Mouse (Mus musculus): Measurements from ENCODE around the gene Vps37b.
A peak's percentile ranks its signal among the peaks of the same experiment; 100 is the strongest.

The Vps37b gene

DNA sequence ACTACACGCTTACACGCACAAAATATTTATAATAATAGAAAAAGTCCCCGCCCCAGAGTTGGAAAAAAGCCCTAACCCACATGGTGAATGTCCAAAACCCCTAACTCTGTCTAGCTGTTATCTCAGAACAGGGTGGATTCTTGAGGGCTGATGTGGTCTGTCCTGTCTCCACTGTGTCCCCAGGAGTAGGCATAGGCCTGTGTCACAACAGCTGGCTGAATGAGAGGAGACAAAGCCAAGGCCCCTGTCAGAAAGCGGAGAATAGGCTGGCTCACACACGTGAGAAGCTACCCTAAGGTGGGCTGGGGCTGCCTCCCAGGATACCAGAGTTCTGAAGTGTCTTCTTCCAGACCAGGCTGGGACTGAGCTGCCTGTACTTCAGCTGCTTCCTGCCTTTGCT lies 53.9 kb downstream of the Vps37b start:
- no peak for DNase-seq

DNA sequence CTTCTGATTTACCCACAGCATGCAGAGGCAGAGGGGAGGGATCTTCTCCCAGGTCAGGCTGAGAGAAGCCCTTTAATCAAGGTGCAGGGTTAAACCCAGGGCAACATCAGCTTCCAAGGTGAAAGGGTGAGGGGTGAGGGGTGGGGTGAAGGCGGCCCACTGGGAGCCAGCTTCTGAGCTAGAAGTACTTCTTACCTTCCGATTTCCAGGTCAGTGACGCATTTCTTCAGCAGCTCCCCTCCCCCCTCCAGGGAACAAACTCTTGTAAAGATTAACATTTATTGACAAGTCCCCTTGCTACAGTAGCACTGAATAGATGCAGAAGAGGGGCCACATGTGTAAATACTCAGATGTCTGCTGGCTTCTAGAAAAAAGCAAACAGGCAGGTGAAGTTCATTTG lies 54.8 kb downstream of the Vps37b start:
- peak in 1 of 2 experiments; percentile 1 for DNase-seq

DNA sequence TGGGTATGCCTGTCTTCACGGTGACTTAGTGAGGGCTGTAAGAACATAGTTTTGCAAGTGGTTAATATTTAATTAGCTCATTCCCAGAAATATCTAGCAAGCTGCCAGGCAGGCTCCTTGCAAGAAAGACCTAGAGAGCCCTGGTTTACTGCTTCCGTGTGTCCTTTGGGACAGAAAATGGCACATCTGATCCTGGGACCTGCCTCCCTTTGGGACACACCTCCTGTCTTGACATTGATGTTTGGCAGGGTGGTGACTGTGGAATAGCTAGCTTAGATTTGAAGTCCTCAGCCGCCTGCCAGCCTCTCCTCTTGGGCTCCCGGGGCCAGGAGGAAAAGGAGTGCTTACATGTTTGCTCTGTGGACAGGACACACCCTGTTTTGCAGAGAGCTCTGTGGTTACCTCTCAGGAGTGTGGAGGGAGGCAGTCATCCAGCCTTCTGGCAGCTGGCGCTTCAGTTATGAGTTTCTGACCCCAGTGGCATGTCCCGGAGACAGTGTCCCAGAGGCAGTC lies 56.3 kb downstream of the Vps37b start:
- peak in 1 of 2 experiments; percentile 16 for DNase-seq

DNA sequence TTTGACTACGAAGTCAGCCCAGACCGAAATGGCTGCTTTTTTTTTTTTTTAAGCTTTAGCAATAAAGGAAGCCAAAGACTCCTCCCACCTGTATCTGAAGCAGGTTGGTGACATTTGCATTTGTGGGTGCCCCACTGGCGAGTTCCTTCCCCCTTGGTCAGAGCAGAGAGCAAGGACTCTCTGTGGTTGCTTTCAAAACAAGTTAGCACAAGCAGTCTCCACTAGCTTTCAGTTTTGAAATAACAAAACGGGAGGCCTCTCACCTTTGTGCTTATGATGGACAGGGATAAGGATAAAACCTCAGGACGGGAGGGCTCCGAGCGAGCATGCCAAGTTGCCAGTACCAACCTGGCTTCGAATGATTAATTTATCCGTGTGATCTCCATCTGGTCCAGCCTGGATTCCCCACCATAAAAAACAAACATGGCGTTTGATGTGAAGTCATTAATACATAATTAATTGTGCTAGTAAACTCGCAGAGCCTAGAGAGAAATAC lies 57.4 kb downstream of the Vps37b start:
- peak; percentile 52 to 74 for DNase-seq

DNA sequence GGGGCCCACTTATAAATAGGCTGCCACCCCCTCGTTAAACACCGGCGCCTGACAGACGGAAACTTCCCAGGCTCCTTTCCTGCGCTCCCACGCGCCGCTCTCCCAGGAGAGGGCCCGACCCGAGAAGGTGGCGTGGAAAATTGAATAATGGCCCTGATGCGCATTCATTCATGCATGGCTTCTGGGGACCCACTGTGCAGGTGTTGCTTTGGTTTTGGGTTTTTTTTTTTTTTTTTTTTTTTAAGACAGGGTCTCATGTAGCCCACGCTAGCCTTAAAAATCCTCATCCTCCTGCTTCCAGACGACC lies 57.9 kb downstream of the Vps37b start:
- peak in 1 of 2 experiments; percentile 51 for DNase-seq

DNA sequence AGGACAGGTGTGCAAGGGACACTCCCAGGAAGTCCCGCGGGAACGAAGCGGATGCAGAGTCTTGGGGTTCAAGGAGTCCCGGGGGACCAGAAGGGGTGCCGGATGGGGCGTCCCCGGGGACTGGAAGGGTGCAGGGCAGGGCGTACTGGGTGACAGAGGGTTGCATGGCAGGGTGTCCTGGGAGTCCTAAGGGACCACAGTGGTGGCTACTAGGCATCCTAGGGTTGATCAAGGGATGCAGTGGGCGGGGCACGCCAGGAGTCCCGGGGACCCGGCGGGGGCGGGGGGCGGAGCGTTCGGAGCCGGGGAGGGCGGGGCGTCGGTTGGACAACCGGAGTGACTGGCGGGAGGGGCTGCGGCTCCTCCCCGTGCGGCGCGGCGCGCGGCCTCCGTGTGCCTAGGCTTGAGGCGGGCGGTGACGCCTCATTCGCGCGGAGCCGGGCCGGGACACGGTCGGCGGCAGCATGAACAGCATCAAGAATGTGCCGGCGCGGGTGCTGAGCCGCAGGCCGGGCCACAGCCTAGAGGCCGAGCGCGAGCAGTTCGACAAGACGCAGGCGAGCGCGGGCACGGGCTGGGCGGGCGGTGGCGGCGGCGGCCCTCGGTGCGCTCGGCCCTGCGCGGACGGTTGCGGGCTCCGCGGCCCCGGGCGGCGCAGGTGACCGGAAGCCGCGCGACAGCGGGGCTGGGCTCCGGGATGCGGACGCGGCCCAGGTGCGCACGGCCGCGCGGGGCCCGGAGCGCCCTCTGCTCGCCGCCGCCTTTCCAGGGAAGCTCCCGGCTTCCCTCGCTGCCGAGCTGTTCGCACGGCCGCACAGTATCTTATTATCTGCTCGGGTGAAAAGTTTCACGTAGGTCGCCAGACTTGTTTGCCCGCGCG lies 58.5 kb downstream of the Vps37b start, which contains the start of gene Hip1r:
Hip1r (plus strand) TSS at position 330 of the 880 bp plus-strand sequence.
- DNase-seq = peak; percentile 91 to 93

DNA sequence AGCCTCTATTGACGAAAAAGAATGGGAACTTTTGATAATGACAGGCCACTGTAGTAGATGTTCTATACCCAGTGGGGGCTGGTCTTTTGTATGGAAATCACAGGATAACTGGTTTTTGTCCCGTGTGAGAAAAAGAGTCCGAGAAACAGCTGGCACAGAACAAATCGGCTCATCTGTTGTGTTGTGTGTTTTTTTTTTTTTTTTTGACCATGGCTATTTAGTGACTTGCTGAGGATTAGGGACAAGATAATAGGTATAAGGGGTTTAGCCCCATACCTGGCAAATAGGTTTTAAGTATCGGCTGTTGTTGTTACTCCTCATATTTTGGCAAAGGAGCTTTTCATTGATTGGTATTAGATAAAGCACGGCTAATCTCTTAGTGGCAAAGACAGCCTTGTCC lies 59.6 kb downstream of the Vps37b start:
- DNase-seq = no peak

DNA sequence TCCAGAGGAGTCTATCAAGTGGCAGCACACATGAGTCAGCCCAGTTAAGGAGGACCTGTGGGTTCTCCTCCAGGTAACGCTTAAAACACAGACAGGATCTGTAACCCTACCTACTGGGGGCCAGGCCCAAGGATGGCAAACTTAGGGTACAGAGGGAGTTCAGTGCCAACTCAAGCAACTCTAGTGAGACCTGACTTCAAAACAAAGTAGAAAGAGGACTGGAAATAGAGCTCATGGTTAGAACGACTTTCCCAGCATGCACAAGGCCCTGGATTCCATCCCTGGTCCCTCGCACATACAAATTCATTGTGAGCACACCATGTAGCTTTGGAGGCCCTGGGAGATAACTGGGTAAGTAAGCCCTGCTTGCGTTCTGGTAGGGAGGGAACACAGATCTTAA lies 61.5 kb downstream of the Vps37b start:
- DNase-seq = no peak

DNA sequence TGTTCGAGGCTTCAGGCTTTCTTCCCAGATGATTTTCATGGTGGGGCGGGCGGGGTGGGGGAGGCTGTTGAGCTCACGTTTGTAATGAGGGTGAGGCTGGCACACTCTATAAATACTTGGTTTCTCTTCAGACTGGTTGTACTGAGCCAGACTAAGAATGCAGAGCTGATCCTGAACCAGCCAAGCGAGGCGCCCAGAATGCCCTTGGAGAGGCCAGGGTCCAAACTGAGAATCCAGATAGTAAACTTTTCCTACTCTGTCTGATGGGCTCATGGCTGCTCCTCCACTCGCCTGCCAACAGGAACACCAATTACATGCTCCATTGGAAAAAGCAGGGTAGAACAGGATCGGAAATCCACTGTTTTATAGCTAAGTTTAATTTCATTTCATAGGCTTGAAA lies 62.9 kb downstream of the Vps37b start:
- no peak for DNase-seq

DNA sequence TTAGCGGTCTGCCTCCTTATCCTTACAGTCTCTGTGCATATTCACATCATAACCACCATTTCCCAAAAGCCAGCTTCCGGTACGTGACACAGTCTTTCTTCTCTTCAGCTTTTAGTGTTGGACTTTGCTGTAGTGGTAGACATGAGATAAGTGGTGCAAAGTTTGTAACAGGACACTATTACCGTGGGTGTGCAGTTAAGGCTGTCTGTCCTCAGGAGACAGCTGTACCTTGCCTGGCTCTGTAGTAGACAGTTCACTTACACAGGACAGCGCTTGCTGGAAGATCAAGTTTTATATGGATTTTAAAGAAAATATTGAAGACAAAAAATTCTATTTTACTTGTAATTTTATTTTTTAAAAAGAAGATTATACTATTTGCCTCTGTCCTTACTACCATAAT lies 63.6 kb downstream of the Vps37b start:
- no peak for DNase-seq

DNA sequence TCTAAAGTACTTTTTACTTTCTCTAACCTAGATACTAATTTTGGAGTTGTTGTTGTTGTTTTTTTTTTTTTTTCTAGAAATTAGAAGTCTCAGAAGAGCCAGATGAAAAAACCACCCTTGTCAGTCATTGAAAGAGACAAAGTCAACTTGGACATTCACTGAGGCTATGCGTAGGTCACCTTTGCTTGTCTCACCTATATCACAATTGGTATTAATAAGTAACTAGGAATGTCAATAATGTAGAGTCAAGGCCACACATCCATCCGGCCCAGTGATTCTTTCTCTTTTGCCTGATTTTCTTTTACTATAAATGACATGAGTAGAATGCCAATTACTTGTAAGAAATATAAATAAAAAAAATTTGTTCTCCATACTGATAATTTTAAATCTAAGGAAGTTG lies 65.3 kb downstream of the Vps37b start:
- no peak for DNase-seq

DNA sequence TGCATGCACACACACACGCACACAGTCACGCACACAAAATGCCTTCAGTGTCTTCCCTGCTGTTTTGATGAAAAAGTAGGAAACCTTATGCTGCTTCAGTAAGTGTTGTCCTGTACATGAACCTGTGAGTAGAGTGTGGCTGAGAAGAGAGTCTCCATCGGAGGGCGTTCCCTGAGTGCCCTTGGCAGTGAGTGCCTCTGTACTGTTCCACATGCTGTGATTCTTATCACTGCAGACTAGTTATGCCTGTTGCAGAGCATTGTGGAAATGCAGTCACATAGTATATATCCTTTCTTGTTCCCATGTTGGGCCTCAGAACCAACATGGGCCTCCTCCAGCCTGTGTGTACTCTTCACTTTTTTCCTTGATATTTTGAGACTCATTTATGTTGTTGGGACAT lies 67.9 kb downstream of the Vps37b start:
- DNase-seq = no peak

DNA sequence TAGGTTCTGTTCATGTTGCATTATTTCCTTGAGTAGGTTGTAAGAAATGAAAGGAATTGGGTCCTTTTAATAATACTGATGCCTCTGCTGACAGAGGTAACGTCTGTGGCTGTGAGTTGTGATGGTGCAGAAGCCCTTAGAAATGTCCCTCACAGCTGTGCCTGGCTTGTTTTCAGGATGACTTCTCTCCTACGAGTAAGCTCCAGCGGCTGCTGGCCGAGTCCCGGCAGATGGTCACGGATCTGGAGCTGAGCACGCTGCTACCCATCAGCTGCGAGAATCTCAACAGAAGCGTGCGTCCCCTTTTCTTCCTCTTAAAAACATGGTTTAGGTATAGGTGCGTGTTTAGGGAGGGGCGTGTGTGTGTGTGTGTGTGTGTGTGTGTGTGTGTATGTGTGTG lies 71.0 kb downstream of the Vps37b start:
- DNase-seq = no peak

DNA sequence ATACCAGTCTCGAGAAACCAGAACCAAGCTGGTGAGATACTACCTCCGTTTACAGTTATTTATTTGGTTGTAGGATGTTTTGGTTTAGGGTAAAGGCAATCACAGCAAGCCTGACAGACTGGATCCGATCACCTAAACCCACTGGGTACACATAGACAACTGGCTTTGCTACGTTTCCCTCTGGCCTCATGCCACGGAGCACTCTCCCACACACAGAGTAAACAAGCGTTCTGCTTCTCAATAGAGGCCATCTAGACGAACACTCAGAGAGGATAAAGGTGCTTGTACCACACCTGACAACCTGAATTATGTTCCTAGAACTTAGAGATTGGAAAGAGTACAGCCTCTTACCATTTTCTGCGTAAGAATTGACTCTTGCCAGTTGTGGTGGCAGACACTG lies 71.9 kb downstream of the Vps37b start:
- DNase-seq = no peak

DNA sequence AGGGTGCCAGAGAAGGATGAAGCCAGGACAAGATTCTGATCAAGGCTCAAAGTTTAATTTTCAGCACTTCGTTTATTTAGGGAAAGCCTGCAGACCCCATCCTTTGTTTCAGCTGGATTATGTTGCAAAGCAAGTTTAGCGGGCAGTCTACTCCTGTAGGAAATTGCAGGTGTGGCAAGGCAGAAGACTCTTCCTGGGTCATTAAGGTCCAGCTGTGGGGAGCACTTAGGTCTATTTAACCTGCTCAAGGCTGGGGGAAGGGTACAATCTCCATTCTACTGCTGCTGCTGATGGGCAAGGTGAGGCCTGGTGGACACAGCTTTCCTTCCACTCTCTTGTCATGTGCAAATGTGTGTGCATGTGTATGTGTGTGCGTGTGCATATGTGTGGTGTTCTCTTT lies 73.1 kb downstream of the Vps37b start:
- no peak for DNase-seq

DNA sequence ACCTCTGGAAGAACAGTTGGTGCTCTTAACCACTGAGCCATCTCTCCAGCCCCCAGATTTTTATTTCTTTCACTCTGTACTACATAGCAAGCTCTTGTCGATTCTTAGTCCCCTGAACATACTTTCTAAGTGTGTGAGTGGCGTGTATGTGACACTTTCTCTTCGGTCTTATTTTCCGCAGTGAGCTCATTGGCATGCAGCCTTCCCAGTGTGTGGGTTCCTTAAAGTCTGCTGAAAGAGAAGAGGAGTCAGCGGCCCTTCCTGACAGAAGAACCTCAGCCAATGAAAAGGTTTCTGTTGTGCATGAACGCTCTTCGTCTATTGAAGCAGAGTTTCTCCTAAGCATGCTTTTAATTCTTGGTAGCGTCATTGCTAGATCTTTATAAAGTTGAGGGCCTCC lies 74.9 kb downstream of the Vps37b start:
- DNase-seq = no peak

Data from spleen, adult 18-20 months (tissue).